Mouse (Mus musculus) layer of hippocampus, adult 2 months (tissue): ENCODE measurements around the gene Skint8. TPM values are rescaled to one million over a fixed set of nuclear protein-coding genes. Genes with fewer than 3 reads are reported as not detected.

Experiments
- DNase-seq, 2 experiments: peaks; one replicate each; pipeline ENCODE4 v3.0.0; 2022; ENCODE audit warnings: low spot score in 2 of 2
- H3K27ac ChIP-seq: fragments of 200-600 bp; 2 replicates; pipeline ENCODE4 v1.8.1; 2022
- H3K4me3 ChIP-seq: fragments of 200-600 bp; 2 replicates; pipeline ENCODE4 v1.8.1; 2022; ENCODE audit warnings: mild to moderate bottlenecking
- CTCF ChIP-seq: fragments of 200-600 bp; conservative IDR thresholded peaks from 2 replicates; pipeline ENCODE4 v1.8.1; 2022; ENCODE audit warnings: antibody characterized with exemption, mild to moderate bottlenecking, moderate library complexity
- total RNA-seq, 2 experiments: library from RNA; stranded (reverse); gene quantifications; 2 replicates each; pipeline ENCODE4 v1.2.3; 2021

Skint8 gene
- total RNA-seq, 2 experiments from 2014 or later, result not detected

GRCm38 (mm10) chr4:111963669-111964068, 44.5 kb downstream of the Skint8 start:
- H3K4me3 ChIP-seq, result no peak overlapping the region
- no peak for DNase-seq
- TF ChIP-seq CTCF, result no peak
- no peak overlapping the region for H3K27ac ChIP-seq

DNA sequence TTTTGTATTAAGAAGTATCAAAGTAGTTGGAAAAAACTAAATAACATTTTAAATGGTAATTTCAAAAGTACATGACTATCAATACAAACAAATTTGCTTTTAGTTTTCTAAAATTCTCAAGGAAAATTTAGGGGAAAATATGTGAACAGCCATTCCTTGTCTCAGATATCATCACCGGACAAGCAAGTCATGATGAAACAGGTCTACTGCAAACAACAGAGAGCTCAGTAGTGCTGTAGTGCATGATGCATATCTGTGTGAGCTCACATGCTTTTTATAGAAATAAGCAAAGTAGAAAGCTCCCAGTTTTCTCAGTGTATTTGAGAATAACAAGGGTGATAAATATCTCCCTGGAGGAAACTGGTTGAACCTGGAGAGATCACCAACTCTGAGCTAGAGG, 53.4 kb downstream of the Skint8 start, which contains the start of gene Skint7:
Gene Skint7, plus strand, starts transcription at position 301 of the 400 bp plus-strand sequence.
- H3K4me3 ChIP-seq, result no peak within 1 kb of the TSS
- no peak for TF ChIP-seq CTCF
- no peak within 1 kb of the TSS for H3K27ac ChIP-seq
- DNase-seq, result no peak

Other genes with a start within 250 kb of the Skint8 start
- 1 to 10 TPM; 2.2 to 3.1 TPM for gene Spata6, start 199.4 kb upstream of the Skint8 start, total RNA-seq
- not detected for gene Slc5a9, start 16.5 kb upstream of the Skint8 start, total RNA-seq
- gene Skint7, start 53.5 kb downstream of the Skint8 start, total RNA-seq, result under 1 TPM; 0.26 to 0.37 TPM
- not detected for gene Skint1, start 86.9 kb downstream of the Skint8 start, total RNA-seq
- gene Skint4, start 152.6 kb downstream of the Skint8 start, total RNA-seq, result not detected